Mouse (Mus musculus): Measurements from ENCODE around the gene Plscr5.

The Plscr5 gene

DNA sequence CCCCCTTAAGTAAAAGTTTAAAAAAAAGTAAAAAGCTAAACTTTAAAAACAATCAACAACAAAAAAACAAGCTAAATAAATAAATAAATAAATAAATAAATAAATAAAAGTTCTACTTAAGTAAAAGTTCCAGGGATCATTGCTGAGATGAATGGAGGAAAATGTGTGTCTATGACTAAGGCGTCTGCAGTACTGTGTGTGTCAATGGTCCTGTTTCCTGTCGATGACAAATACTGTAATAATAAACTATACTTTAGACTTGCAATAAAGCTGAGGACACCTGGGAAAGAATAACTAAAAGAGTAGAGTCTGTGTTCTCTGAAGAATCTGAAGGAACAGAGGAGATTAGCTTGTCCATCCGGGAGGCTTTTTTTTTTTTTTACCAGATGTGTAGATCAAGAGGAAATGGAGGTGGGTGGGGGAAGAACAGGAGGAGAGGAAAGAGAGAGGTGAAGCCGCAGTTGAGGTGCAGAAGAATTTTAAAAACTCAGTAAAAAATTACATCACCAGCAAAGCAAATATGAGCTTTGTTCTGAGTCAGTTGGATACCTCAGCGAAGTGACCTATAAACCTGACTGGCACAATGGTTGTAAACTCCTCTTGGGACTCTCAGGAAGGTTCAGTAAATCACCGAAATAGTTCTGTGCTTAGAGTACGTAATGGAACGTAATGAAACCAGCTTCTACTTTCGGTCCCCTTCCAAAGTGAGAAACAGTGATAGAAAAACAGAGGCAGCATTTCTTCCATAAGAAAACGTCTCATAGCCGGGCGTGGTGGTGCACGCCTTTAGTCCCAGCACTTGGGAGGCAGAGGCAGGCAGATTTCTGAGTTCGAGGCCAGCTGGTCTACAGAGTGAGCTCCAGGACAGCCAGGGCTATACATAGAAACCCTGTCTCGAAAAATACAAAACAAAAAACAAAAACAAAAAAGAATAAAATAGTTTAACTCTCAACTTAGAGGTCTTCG is 36.4 kb downstream of the Plscr5 start:
- DNase-seq: no peak

DNA sequence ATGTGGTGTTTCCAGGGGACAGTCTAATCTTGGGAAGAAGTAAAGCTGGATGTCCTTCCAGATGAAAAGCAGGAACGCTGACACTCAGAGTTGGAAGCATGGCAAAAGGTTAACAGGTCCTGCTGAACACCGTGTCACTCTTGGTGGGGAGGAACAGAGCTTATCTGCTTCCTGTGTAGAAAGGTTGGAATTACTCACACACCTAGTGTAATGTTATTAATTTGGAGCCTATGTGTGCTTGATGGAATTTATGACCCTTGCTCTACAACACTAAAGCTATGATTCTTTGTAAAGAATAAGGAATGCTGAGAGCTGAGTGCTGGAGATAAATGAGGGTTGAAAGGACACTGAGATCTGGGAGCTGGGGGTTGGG is 37.1 kb downstream of the Plscr5 start:
- DNase-seq: no peak

- DNase-seq: no peak
These were observed 42.2 kb downstream of the Plscr5 start for GRCm38 (mm10) chr9:92234901-92235458.

GRCm38 (mm10) chr9:92248773-92249446 is 56.2 kb downstream of the Plscr5 start:
- DNase-seq: no peak

DNA sequence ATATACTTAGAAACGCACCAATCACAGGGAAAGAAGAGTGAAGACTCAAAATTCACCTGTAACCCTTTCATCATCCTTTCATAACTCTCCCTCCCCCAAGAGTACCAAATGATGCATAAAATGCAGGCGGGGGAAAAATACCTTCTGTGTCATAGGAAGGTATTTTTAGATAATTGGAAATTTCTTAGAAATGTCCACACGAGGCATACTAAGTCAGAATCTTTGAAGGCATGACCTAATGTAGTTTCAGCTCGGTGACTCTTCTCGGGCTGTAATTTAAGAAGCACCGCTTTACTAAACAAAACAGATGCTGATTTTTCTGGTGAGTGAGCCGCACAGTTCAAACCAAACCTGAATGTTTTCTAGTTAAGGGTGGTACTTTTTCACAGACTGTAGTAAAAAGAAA is 56.7 kb downstream of the Plscr5 start, which contains the start of gene Plscr1:
Gene Plscr1, plus strand, starts transcription at position 304 of the 406 bp plus-strand sequence.
- DNase-seq: no peak

GRCm38 (mm10) chr9:92249987-92250772 is 57.4 kb downstream of the Plscr5 start:
- DNase-seq: peak; percentile 43

- no peak for DNase-seq
These were observed 60.0 kb downstream of the Plscr5 start for GRCm38 (mm10) chr9:92252718-92253117.

DNA sequence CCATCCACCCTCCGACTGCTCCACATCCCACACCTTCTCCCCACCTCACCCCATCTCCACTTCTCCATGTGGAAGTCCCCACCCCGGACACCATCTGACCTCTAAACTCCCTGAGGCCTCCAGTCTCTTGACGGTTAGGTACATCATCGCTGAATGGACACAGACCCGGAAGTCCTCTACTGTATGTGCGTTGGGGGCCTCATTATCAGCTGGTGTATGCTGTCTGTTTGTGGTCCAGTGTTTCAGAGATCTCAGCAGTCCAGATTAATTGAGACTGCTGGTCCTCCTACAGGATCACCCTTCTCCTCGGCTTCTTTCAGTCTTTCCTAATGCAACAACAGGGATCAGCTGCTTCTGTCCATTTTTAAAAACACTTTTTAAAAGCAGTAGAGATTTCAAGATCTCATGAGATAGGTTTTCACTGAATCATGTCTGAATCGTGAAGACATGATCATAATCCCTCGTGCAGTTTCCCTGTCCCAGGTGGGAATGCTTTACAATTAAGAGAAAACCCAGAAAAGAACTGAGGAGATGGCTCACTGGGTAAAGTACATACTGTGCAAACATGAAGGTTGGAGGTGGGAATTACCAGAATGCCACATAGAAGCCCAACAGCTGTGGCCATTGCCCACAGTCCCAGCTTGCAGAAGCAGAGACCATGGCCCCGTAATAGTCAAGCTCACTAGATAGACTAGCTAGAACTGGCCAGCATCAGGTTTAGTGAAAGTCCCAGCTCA is 61.0 kb downstream of the Plscr5 start:
- no peak for DNase-seq
